Mouse (Mus musculus) layer of hippocampus, adult 2 months (tissue): Measurements from ENCODE around the gene Synpo2. TPM values are rescaled to one million over a fixed set of nuclear protein-coding genes. Genes with fewer than 3 reads are reported as not detected.

Experiments
- DNase-seq, 2 experiments: peaks; one replicate each; pipeline ENCODE4 v3.0.0; 2022; ENCODE audit warnings: low spot score in 2 of 2
- H3K27ac ChIP-seq: fragments of 200-600 bp; 2 replicates; pipeline ENCODE4 v1.8.1; 2022
- H3K4me3 ChIP-seq: fragments of 200-600 bp; 2 replicates; pipeline ENCODE4 v1.8.1; 2022; ENCODE audit warnings: mild to moderate bottlenecking
- CTCF ChIP-seq: fragments of 200-600 bp; conservative IDR thresholded peaks from 2 replicates; pipeline ENCODE4 v1.8.1; 2022; ENCODE audit warnings: antibody characterized with exemption, mild to moderate bottlenecking, moderate library complexity
- total RNA-seq, 2 experiments: library from RNA; stranded (reverse); gene quantifications; 2 replicates each; pipeline ENCODE4 v1.2.3; 2021

Gene Synpo2
- total RNA-seq, 2 experiments from 2014 or later = 3.4 to 3.7 TPM

GRCm38 (mm10) chr3:123173553-123174378, 62.2 kb downstream of the Synpo2 start:
- H3K4me3 ChIP-seq = no peak overlapping the region
- DNase-seq = no peak
- no peak overlapping the region for H3K27ac ChIP-seq
- TF ChIP-seq CTCF = no peak

GRCm38 (mm10) chr3:123172151-123172550, 63.8 kb downstream of the Synpo2 start:
- Histone ChIP-seq H3K27ac (no peak overlapping the region), H3K4me3 (no peak overlapping the region)
- no peak for TF ChIP-seq CTCF
- no peak for DNase-seq

- DNase-seq = no peak
- TF ChIP-seq CTCF = no peak
- H3K27ac ChIP-seq = no peak overlapping the region
- H3K4me3 ChIP-seq = no peak overlapping the region
Observed at GRCm38 (mm10) chr3:123169398-123169797, 66.6 kb downstream of the Synpo2 start.

GRCm38 (mm10) chr3:123168815-123169214, 67.1 kb downstream of the Synpo2 start:
- peak; percentile 61 to 71 for DNase-seq
- TF ChIP-seq CTCF = peak; percentile 96
- Histone ChIP-seq H3K4me3 (no peak overlapping the region), H3K27ac (no peak overlapping the region)

- no peak overlapping the region for H3K27ac ChIP-seq
- H3K4me3 ChIP-seq = no peak overlapping the region
- no peak for TF ChIP-seq CTCF
- no peak for DNase-seq
Observed at GRCm38 (mm10) chr3:123166450-123166849, 69.5 kb downstream of the Synpo2 start.

- no peak for TF ChIP-seq CTCF
- no peak overlapping the region for H3K27ac ChIP-seq
- DNase-seq = no peak
- H3K4me3 ChIP-seq = no peak overlapping the region
Observed at GRCm38 (mm10) chr3:123164183-123164582, 71.8 kb downstream of the Synpo2 start.

- TF ChIP-seq CTCF = no peak
- no peak for DNase-seq
- Histone ChIP-seq H3K4me3 (no peak overlapping the region), H3K27ac (no peak overlapping the region)
Observed at GRCm38 (mm10) chr3:123163192-123163523, 72.8 kb downstream of the Synpo2 start.

GRCm38 (mm10) chr3:123162289-123163191, 73.4 kb downstream of the Synpo2 start:
- TF ChIP-seq CTCF = no peak
- Histone ChIP-seq H3K27ac (no peak overlapping the region), H3K4me3 (no peak overlapping the region)
- no peak for DNase-seq

GRCm38 (mm10) chr3:123160792-123161191, 75.2 kb downstream of the Synpo2 start:
- Histone ChIP-seq H3K4me3 (no peak overlapping the region), H3K27ac (no peak overlapping the region)
- TF ChIP-seq CTCF = peak; percentile 88
- DNase-seq = peak in 1 of 2 experiments; percentile 55

GRCm38 (mm10) chr3:123159139-123159824, 76.7 kb downstream of the Synpo2 start:
- peak; percentile 80 for TF ChIP-seq CTCF
- Histone ChIP-seq H3K4me3 (no peak overlapping the region), H3K27ac (no peak overlapping the region)
- peak; percentile 42 to 52 for DNase-seq

GRCm38 (mm10) chr3:123158579-123158978, 77.4 kb downstream of the Synpo2 start:
- H3K27ac ChIP-seq = no peak overlapping the region
- H3K4me3 ChIP-seq = no peak overlapping the region
- peak; percentile 65 for TF ChIP-seq CTCF
- DNase-seq = no peak

- DNase-seq = no peak
- TF ChIP-seq CTCF = no peak
- Histone ChIP-seq H3K4me3 (no peak overlapping the region), H3K27ac (no peak overlapping the region)
Observed at GRCm38 (mm10) chr3:123153337-123153736, 82.6 kb downstream of the Synpo2 start.

GRCm38 (mm10) chr3:123152911-123153310, 83.0 kb downstream of the Synpo2 start:
- TF ChIP-seq CTCF = no peak
- Histone ChIP-seq H3K27ac (no peak overlapping the region), H3K4me3 (no peak overlapping the region)
- DNase-seq = no peak
